Mouse (Mus musculus) megakaryocyte, adult 5-6 weeks (primary cell): Measurements from ENCODE around the gene Camk1g. TPM values are rescaled to one million over a fixed set of nuclear protein-coding genes. Genes with fewer than 3 reads are reported as not detected.
A peak's percentile ranks its signal among the peaks of the same experiment; 100 is the strongest.

Experiments
- ATAC-seq: 2 replicates; pipeline ENCODE4 v1.8.0; 2016; ENCODE audit warnings: mild to moderate bottlenecking, inconsistent platforms; ENCODE audit not compliant: poor library complexity, severe bottlenecking
- total RNA-seq, 2 experiments: library from RNA; stranded (forward) in 1 of 2; stranded (reverse) in 1 of 2; fragments of 153-499, 151-499 nt in 1 of 2; fragments of 221-1000, 200-1000 nt in 1 of 2; gene quantifications; 2 replicates each; pipeline versions ENCODE4 v1.2.3 to v1.2.4; 2015 to 2017

The Camk1g gene
- total RNA-seq, 2 experiments from 2014 or later: not detected

DNA sequence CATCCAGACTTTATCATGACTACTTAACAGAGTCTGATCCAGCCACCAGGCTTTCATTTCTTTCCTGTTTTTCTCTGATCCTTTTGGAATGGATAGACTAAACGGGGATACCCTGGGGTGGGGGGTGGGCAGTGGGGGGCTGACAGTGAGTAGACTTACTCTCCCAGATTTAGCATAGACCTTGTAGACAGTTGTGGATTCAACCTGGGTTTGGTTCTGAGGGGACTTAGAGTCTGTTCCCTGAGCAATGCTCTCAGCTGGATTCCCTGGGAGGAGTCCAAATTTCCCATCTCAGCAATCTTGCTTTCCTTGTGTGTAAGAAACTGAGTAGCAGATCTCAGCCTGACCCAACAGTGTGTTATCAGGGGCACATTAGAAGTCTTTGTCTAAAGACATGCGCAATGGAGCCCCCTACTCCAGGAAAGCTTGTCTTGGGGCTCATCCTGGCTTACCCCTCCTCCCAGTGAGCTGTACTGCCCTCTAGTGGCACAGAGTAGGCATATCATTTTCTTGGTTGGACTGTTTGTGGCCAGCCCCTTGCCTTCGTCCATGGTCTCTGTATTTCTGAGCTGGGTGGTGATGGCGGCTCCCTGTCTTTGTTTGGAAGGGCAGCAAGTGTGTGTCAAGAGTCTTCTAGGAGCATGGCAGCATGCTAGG, 6.5 kb upstream of the Camk1g start:
- peak; percentile 86 for ATAC-seq

DNA sequence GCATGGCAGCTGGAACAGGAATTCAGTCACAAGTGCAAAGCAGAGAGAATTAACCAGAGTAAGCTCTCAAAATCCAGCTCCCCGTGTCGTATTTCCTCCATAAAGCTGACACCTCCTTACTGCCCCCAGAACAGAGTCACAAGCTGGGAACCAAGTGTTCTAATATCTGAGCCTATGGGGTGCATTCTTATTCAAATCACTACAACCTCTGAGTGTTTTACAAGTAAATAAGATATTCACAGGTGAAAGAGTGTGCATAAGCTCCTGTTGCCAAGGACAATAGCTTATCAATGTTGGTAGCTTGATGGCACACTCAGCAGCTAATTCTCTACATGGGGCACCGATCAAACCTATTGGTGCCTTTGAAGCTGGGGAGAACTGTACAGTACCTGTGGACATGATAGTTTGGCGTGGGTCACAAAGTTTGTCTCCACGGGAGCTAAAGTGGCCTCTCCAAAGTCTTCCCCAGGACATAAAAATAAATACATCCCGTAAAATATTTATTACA, 3.9 kb upstream of the Camk1g start:
- ATAC-seq: no peak

DNA sequence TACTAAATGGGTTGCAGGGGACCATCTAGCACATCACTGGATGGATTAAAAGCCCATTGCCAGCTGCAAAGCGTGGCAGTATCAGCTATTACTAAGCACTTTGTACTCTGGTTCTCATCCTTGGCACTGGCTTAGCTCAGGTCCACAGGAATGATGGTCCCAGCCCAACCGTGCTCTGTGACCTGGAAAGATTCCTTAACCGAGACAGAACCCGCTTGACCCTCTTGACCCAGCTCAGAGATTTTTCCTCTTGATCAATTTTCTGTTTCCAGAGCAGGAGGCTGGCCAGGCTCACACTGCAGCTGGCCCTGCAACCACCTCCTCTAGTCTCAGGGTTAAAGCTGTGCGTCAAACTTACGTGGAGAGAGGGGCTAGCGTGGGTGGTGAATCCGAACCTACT, 1.0 kb downstream of the Camk1g start:
- no peak for ATAC-seq

DNA sequence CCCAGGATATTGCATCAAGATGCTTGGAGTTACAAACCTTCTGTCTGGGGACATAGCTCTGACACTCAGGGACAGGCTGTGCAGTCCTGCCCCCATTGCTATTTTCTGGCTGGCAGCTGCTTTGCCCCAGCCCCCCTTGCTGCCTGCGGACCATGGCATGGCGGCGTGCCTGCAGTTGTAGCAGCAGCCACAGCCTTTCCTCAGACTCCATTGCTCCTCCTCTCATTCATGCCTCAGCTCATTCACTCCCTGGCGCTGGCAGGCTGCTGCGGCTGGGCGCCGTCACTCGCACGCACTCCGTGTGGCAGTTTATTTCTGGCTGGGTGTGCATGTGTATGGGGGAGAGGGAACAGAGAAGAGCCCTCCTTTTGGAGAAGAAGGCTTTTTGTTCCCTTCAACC, 2.0 kb downstream of the Camk1g start:
- no peak for ATAC-seq

DNA sequence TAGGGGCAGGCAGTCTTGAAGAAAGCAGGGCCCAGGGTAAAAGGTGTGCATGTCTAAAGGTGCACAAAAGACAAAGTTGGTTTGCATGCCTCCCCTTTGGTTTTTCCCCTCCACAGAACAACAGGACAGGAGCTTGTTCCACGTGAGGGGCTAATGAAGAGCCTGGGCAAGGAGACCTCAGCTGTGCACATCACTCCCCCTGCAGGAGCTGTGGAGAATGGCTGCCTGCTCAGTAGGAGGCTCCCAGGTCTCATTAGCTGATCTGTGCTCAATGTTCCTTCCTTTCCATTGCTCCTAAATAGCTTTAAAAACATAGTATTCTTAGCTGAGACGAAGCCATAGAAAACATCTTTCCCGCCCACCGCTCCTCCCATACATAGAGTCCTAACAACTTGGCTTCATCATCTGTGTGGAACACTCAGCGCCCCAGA, 6.3 kb downstream of the Camk1g start:
- peak; percentile 84 for ATAC-seq

DNA sequence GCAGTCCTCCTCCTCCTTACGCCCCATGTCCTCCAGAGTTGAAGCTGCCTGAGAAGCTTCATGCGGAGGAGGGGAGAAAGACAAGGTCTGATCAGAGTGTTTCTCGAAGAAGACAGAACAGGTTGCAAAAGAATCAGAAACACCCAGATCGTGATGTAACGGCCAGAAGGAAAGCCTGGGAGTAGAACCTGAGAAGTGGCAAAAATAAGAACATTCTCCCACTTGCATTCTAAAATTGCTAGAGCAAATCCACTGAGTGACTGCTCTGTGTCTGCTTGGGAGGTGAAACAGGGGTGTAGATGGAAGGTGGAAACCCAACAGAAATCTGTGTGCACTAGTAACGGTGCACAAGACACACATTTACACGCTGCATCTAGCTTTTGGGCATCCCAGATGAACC, 8.0 kb downstream of the Camk1g start:
- ATAC-seq: no peak

DNA sequence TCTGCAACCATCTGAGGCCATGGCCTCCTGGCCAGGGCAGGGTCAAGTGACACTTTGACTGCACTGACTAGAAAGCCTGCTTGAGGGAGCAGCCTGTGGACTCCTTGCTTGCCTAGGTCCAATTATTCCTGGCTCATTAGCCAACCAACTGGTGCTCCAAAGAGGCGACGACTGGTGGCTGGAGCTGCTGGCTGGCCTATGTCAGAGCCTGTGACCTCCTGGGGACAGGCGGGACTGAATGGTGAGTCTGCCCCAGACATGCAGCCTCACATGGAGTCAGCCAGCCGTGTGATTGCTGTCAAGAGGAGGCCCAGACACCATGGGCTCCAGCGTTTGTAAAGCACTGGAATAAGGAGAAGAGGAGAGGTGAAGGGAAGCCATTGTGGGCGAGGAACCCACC, 8.9 kb downstream of the Camk1g start:
- ATAC-seq: no peak

DNA sequence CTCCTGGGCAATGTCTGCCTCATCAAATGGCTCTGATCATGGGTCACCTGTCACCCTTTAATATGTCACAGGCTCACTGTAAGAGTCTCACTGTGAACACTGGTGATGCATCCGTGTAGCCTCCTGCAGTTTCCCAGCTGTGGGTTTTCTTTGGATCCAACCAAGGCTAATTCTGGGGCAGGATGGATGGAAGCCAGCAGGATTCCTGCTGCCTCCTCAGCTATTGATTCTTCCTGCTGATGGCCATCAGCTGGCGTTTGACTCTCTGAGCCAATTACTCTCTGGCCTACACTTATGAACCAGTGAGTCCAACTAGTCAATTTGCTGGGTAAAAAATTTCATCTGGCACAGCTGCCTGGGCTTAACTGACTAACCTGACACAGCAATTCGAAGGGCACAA, 10.9 kb downstream of the Camk1g start:
- ATAC-seq: no peak

DNA sequence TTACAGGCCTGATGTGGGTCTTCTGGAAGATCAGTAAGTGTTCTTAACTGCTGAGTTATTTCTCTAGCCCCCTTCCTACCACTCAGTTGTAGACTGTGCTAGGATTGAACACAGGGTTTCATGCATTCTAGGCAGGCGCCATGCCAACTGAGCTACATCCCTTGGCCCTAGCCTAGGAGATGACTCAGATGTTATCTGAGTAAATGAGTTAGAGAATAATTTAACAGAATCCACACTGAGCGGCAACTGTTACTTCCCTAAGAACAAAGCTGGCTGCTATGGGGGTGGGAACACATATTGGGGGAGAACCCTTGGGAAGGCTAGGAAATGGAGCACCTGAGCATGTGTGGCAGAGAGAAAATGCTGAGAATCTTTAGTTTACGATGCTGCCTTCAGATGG, 18.5 kb downstream of the Camk1g start:
- no peak for ATAC-seq

DNA sequence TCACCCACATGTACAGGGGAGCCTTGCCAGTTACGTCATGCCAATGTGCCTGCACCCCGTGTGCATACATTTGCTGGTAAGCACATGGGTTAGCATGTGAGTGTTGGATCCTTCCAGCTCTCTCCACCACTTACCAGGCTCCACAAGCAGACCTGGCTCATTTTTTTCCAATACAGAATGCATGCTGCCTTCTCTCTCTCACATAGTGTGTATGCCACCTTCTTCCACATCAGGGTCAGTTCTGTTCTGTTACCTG, 19.6 kb downstream of the Camk1g start:
- no peak for ATAC-seq

DNA sequence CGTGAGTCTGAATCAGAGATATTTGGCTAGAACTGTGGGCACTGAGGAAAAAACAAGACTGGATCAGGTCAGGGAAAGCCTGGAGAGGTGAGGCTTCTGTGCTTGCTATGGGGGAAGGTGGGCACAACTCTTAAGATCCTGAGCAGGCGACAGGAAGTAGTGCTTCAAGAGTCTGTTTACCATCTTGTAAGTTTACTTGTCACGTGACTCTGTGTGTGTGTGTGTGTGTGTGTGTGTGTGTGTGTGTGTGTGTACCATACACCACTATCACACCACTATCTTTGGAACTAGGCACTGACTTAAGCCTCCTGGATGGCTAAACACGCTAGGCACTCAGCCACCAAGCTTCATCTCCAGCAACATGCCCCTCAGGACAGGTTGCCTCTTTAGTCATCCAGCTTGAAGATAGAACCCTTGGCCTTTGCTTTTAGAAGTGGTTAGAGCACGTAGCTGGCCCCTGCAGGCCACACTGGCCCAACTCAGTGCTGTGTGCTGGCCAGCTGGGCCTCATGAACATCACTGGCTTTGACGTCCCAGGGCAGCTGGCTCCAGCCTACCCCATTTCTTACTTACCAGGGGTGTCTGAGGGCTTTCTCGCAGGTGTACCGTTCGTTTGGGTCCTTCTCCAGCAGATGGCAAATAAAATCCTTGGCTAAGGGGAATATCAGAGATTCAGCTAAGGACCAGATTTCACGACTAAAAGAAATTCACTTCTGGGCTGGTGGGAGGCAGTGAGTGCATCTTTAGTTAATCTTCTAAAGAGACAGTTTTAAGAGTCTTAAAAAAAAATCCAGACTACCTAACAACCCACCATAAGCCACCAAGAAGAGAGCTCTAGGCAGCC, 20.2 kb downstream of the Camk1g start:
- no peak for ATAC-seq

DNA sequence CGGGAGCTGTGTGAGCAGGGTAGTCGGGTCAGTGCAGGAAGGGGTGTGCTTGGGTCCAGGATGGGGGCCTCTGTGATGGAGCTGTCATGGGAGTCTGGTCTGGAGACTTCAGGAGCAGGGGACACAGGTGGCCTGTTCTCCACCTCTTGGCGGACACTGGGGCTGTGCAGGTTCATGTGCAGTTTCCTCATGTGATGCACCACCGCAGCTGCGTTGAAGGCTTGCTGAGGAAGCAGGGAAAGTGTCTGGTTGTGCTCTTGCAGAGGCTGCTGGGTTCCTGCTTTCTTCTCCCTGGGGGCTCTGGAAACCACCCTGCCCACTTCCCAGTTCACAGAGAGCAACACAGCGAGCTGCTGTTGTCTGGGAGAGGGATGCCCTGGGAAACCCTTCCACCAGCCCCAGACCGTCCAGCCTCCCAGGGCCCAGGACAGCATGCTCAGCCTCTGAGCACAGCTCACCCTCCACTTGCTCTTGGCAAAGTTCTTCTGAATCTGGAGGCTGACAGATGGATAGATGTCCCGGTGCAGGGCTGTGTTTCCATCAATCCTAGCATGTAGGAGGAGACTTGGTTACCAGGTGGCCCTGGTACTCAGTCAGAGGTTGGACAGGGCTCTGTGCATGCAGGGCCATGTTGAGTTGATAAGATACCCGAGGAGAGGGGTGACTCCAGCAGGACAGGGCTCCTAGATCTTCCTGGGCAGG, 21.7 kb downstream of the Camk1g start:
- no peak for ATAC-seq

DNA sequence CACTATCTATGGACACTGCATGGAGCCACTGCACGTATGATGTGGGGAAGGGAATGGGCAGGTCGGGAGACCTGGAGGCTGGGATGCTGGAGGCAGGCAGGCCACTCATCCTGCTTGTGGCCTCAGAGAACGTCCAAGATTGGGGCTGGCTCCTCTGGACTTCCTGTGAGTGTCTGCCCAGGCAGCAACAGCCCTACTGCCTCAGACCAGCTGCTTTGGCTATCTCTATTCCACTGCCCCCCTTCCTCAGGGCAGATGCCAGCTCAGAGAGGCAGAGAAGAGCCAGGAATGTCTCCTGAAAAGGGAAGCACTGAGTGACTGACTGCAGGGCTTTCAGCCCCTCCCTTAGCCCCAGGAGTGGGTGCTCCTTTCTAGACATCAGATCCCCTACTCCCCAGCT, 23.2 kb downstream of the Camk1g start:
- ATAC-seq: no peak

DNA sequence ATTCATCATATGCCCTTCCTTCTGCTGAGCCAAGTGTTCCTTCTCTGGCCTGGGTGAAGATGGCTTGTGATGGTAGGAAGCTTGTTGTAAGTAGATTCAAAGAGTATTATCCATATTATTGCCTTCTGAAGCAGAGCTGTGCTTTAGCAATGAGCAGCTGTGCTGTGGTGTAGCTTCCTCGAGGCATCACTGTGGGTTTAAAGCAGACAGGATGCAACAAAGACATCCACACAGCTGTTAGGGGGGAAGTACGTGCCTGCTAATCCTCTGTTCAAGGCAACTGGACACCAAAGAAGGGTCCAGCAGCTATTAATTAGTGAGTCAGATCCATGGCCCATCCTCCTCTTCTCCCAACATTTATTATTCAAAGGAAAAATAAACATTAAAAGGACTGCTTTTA, 25.1 kb downstream of the Camk1g start:
- no peak for ATAC-seq

DNA sequence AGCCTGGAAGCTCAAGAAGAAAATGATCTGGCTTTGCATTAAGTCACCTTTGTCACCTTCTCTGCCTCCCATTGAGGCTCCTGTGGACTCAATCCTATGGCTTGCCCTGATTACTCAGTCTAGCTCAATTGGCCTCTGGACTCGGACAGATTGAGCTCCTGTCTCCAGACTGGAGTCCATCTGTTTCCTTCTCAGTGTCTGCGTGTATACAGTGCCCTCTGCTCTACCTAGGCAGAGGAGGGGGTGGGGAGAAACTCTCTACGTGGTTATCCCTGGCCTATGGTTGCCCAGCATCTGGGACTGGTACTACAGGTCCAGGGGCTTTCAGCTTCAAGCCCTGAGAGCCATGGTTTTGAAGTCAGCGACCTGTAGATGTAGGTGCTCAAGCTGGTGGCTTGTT, 26.2 kb downstream of the Camk1g start:
- no peak for ATAC-seq

DNA sequence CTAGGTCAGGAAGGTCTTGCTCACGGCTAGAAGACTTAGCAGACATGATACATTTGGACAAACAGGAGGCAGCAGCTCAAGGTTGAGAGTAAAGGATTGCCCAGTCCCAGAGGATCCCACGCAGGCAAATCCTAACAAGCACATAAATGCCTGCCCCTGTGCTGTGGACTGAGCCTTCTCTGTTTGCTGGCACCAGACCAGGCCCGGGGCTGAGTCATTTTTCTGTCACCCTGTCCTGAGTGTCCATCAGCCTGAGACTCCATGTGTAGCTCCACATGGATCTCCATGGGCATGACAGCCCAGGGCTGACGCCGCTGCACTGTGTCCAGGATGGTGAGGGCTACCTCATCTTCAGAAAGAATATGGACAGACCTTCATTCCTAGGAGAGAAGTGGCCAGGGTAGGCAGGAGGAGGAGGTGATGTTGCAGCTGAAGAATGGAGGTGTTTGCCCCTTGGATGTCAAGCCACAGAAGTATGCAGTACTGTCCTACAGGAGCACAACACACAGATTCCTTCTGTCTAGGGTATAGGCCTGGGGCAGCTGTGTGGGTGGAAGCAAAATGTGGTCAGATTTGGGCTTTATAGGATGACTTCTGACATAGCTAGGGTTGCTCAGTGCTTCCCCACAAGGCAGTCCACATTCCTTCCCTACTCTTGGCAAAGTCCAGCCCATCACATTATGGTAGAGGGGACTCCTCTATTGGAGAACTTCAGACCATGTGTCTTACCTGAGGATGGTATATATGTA, 27.7 kb downstream of the Camk1g start:
- peak; percentile 41; the same call in 1 of the 2 replicates for ATAC-seq

DNA sequence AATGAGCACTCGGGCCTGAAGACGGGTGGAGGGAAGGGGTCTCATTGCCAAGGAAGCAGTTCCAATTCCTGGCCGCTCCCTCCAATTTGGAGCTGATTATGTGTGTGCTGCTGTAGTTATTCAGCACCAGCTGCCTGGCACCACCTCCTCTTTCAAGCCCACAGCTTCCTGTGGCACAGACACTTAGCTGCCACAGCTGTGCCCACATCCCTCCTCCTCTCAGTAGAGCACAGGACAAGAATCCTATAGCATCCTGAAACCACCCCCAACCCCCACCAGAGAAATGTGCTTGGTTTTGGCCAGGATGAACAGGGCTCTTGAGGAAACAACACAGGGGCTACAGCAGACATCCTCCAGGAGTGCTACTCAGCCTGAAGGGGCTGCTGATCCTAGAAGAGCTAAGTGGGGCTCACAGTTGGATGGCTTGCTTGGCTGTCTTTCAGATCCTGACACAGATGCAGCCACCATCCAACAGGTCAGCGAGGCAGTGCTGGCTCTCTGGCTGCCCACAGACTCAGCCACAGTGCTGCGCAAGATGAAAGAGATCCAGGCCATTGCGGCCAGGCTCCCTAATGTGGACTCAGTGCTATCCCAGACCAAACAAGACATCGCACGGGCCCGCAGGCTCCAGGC, 31.6 kb downstream of the Camk1g start:
- peak; percentile 61 for ATAC-seq

DNA sequence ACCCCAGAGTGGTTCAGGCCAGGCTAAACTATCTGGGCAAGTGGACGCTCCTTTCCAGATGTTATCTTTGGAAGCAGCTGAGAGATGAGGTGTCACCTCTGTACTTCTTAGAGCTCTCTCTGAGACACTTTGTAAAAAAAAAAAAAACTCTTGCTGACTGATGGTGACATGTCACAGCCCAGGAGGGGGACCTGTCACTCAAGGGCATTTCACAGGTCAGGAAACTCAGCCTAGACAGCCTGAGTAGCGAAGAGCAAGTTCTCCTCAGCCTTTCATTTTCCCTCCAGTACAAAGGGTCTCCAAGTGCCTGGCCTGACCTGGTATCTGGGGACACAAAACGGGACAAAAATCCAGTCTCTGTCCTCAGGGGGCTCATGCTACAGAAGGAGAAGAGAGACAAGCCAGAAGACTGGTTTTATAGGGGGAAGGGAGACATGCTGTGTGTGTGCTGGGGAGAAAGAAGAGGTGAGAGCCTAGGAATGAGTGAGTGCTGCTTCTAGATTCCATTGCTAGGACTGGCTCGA, 32.2 kb downstream of the Camk1g start:
- no peak for ATAC-seq

DNA sequence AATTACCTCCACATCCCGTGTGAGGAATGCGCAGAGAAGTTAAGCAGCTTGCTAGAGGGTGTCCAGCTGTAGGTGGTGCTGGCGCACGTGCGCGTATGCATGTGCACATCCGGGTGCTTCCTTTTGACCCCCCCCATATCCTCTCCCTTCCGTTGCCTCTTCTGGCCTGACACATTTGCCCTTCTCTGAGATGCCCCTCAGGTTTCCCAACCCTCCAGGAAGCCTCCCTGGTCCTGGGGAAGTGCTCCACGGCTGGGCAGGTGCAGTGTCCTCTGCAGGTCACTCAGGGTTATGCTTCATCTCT, 33.1 kb downstream of the Camk1g start:
- peak; percentile 45 for ATAC-seq

DNA sequence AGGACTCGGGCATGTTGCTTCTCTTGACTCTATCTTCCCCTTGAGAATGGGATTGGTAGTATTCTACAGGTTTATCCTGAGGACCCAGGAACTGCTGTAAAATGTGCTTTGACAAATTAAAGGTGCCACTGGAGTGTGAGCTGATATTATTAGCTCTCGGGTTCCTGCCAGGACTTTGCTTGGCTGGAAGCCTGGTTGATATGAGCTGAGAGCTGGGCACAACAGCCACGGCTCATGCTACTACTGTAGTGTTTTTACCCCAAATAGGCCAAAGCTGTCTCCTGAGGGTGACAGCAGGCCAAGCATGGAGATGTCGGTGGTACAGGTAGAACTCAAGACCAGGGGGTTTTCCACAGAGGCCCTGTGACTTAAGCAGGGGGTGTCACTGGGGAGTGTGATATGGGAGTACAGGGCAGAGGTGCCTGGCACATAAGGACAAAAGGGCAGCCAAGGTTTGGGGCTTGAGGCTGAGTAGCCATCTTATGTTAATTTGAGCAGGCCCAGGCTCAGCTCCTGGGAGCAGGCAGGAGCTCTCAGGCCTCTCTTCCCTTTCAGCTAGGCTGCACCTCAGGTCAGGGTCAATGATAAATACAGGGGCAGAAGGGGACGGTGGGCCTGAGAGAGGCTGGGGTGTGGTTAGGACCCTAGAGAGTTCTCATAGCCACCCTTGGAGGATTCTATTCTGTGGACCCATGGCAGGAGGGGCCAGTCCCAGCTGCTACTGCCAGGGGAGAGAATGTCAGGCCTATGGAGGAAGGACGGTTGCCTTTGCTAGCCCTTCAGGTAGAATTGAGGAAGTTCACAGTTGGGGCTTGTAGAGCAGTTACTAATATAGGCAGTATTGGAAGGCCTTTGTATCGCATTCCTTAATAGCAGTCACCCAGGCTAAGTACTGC, 33.7 kb downstream of the Camk1g start:
- ATAC-seq: peak; percentile 67
